Comparison of ENCODE assay signal across 26 mouse cellular contexts in the genomic region with DNA sequence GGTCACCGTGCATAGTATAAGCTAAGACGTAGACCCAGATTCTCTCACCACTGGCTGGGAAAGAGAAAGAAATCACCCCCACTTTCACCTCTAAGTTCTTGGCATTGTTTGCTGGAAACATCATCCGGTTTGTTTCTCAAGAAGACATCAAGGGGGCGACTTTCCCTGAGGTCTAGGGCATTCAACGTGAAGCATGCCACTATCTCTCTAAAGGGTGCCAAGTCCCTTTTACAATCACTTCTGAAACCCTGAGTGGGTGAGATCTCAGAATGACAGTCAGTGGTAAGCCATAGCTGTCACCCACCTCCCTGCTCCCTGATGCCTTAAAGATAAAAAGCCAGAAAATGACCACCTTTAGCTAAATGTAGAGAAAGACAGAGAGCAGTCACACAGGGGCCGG. TPM values are rescaled to one million over a fixed set of nuclear protein-coding genes. Genes with fewer than 3 reads are reported as not detected.
A peak's percentile ranks its signal among the peaks of the same experiment; 100 is the strongest.
DNase-seq lines count a peak whose midpoint lies in the region; ATAC-seq lines count a peak whose summit lies in the region.
"Had no signal": no experiment of that assay in that cellular context is flagged by ENCODE, and none has a peak within 500 bp of the region (broad histone marks: within the 10 kb centered on the region; RNA-seq: fewer than 3 reads in every experiment).

No protein-coding gene starts in this region.

- H3K79me2 ChIP-seq in macrophage (ENCODE audit: inconsistent target) = no peaks in the 10 kb centered on the region

- WGBS in macrophage (ENCODE audit: missing documents) = 87% methylated on average over 6 of the region's 6 CpGs
- 81% methylated on average over 6 of the region's 6 CpGs for WGBS in neural tube, embryonic 15.5 days

- no peaks in the 10 kb centered on the region for H3K27me3 ChIP-seq in megakaryocyte, embryonic 14.5 days (replicated peaks)
- no peaks in the 10 kb centered on the region for H3K27me3 ChIP-seq in neural tube, embryonic 15.5 days (replicated peaks)
- H3K27me3 ChIP-seq: embryonic facial prominence, embryonic 12.5 days; embryonic facial prominence, embryonic 15.5 days; forebrain, embryonic 15.5 days; heart, embryonic 15.5 days had no signal

- peak; percentile 22 for DNase-seq in T-cell, adult 2 months (ENCODE audit: low spot score)
- no peak for DNase-seq in thymus, adult 18-20 months
- DNase-seq: adrenal gland, adult 2 months; adrenal gland, postnatal 14 days; cerebellum, adult 18-20 months; cerebellum, adult 9-10 months; cerebellum, postnatal 25 days; gastrocnemius, postnatal 25 days; heart, postnatal 10 days; heart, postnatal 36 days had no signal

- peaks cover 83% of the 10 kb centered on the region for H3K36me3 ChIP-seq in megakaryocyte, embryonic 14.5 days (replicated peaks; ENCODE audit: low read length)
- no peaks in the 10 kb centered on the region for H3K36me3 ChIP-seq in macrophage (ENCODE audit: inconsistent target)
- H3K36me3 ChIP-seq in neural tube, embryonic 15.5 days = no peaks in the 10 kb centered on the region
- H3K36me3 ChIP-seq: embryonic facial prominence, embryonic 12.5 days; embryonic facial prominence, embryonic 15.5 days; forebrain, embryonic 15.5 days; G1E; heart, embryonic 12.5 days; heart, embryonic 15.5 days had no signal

- peaks cover 84% of the 10 kb centered on the region for H3K4me1 ChIP-seq in megakaryocyte, embryonic 14.5 days
- no peaks in the 10 kb centered on the region; the same call in 1 of the 2 replicates for H3K4me1 ChIP-seq in neural tube, embryonic 15.5 days
- H3K4me1 ChIP-seq: embryonic facial prominence, embryonic 12.5 days; embryonic facial prominence, embryonic 15.5 days; forebrain, embryonic 15.5 days; heart, embryonic 15.5 days had no signal

- no peaks in the 10 kb centered on the region for H3K9me3 ChIP-seq in megakaryocyte, embryonic 14.5 days
- H3K9me3 ChIP-seq in neural tube, embryonic 15.5 days (replicated peaks) = no peaks in the 10 kb centered on the region
- H3K9me3 ChIP-seq: embryonic facial prominence, embryonic 12.5 days; embryonic facial prominence, embryonic 15.5 days; forebrain, embryonic 15.5 days; G1E; heart, embryonic 12.5 days; heart, embryonic 15.5 days had no signal

- H3K9ac ChIP-seq in neural tube, embryonic 15.5 days (replicated peaks) = no peak overlapping the region
- H3K9ac ChIP-seq: embryonic facial prominence, embryonic 12.5 days; embryonic facial prominence, embryonic 15.5 days; forebrain, embryonic 15.5 days; heart, embryonic 12.5 days; heart, embryonic 15.5 days; hindbrain, embryonic 14.5 days had no signal

- no peak for ATAC-seq in megakaryocyte, adult 5-6 weeks (ENCODE audit: poor library complexity, severe bottlenecking)
- no peak for ATAC-seq in neural tube, embryonic 15.5 days (ENCODE audit: low FRiP score)
- no peak for ATAC-seq in cerebellum, adult (ENCODE audit: insufficient number of reproducible peaks, low FRiP score, low TSS enrichment)
- ATAC-seq: forebrain, embryonic 15.5 days; hindbrain, postnatal 0 days; Patski had no signal

- peak overlapping the region; percentile 16 for H3K4me3 ChIP-seq in megakaryocyte, embryonic 14.5 days (replicated peaks)
- H3K4me3 ChIP-seq in macrophage (ENCODE audit: inconsistent target) = no peak overlapping the region
- H3K4me3 ChIP-seq in neural tube, embryonic 15.5 days (replicated peaks) = no peak overlapping the region
- H3K4me3 ChIP-seq: embryonic facial prominence, embryonic 12.5 days; embryonic facial prominence, embryonic 15.5 days; forebrain, embryonic 15.5 days; heart, embryonic 12.5 days; heart, embryonic 15.5 days had no signal

- H3K27ac ChIP-seq in macrophage = peak overlapping the region; percentile 76; the same call in 1 of the 2 replicates
- no peak overlapping the region for H3K27ac ChIP-seq in neural tube, embryonic 15.5 days (replicated peaks)
- H3K27ac ChIP-seq: embryonic facial prominence, embryonic 12.5 days; embryonic facial prominence, embryonic 15.5 days; forebrain, embryonic 15.5 days; heart, embryonic 15.5 days; hindbrain, embryonic 14.5 days; hindbrain, postnatal 0 days had no signal

- H3K4me2 ChIP-seq in neural tube, embryonic 15.5 days = no peak overlapping the region
- H3K4me2 ChIP-seq: embryonic facial prominence, embryonic 12.5 days; embryonic facial prominence, embryonic 15.5 days; forebrain, embryonic 15.5 days; heart, embryonic 12.5 days; heart, embryonic 15.5 days; hindbrain, embryonic 14.5 days had no signal

RNA-seq across cellular contexts. Expression of a gene that starts 15.0 kb away (rescaled TPM):
- polyA plus RNA-seq in megakaryocyte, embryonic 14.5 days (2012; ENCODE audit: insufficient read depth, low replicate concordance) = 2.2 and 15.1 TPM in 2 replicates
- 40.5 and 46.2 TPM in 2 replicates for total RNA-seq in megakaryocyte, adult 5-6 weeks (2015)
- 29.2 and 38.5 TPM in 2 replicates for total RNA-seq in megakaryocyte, adult 5-6 weeks (2017)
- 1 to 10 TPM in 2 of 26 experiments, under 1 TPM in 18, not detected in 6; 0.07 to 1.5 (median 0.27) TPM for total RNA-seq in macrophage (2018; cell fraction: chromatin; rRNA removed)
- total RNA-seq in macrophage (2018; cell fraction: cytosol; rRNA removed) = under 1 TPM; 0.03 to 0.49 (median 0.17) TPM
- 1 to 10 TPM in 2 of 26 experiments, under 1 TPM in 23, not detected in 1; 0.10 to 1.0 (median 0.38) TPM for total RNA-seq in macrophage (2018; cell fraction: nucleus; rRNA removed)
- polyA plus RNA-seq in macrophage (2018) = 0.12 to 0.55 TPM (median 0.23 TPM) in 3 replicates
- 0.10 and 0.26 TPM in 2 replicates for polyA plus RNA-seq in neural tube, embryonic 15.5 days (2015; fragmentation: Nextera tagmentation; extraction: Ambion mirVana)

RNA-seq across cellular contexts. Expression of a gene that starts 21.6 kb away (rescaled TPM):
- polyA plus RNA-seq in megakaryocyte, embryonic 14.5 days (2012; ENCODE audit: insufficient read depth, low replicate concordance) = 197 and 302 TPM in 2 replicates
- total RNA-seq in megakaryocyte, adult 5-6 weeks (2015) = 1.4 and 2.0 TPM in 2 replicates
- total RNA-seq in megakaryocyte, adult 5-6 weeks (2017) = 1.3 and 2.0 TPM in 2 replicates
- 10 to 100 TPM in 1 of 26 experiments, 1 to 10 TPM in 4, under 1 TPM in 4, not detected in 17; 0.25 to 10.2 (median 1.3) TPM for total RNA-seq in macrophage (2018; cell fraction: chromatin; rRNA removed)
- 1 to 10 TPM in 1 of 26 experiments, under 1 TPM in 24, not detected in 1; 0.03 to 3.7 (median 0.18) TPM for total RNA-seq in macrophage (2018; cell fraction: cytosol; rRNA removed)
- total RNA-seq in macrophage (2018; cell fraction: nucleus; rRNA removed) = 1 to 10 TPM in 7 of 26 experiments, under 1 TPM in 14, not detected in 5; 0.15 to 8.5 (median 0.40) TPM
- polyA plus RNA-seq in macrophage (2018) = 0.11 to 0.69 TPM (median 0.25 TPM) in 3 replicates
- polyA plus RNA-seq in neural tube, embryonic 15.5 days (2015; fragmentation: Nextera tagmentation; extraction: Ambion mirVana) = 0.22 TPM in 1 of 2 replicates, not detected in the other
- total RNA-seq: hindbrain, postnatal 0 days had no signal
- polyA plus RNA-seq: brain, embryonic 14.5 days; embryonic facial prominence, embryonic 12.5 days; forebrain, embryonic 11.5 days; forebrain, embryonic 15.5 days; G1E; heart, embryonic 12.5 days; hindbrain, embryonic 14.5 days had no signal

Comparison
In these comparisons a context has a peak if more than half of its experiments do, and no peak if none do; other contexts are left out.
1. RNA of a gene that starts 21.6 kb away (polyA plus RNA-seq): 197 to 302 TPM in megakaryocyte, embryonic 14.5 days; 0.11 to 0.69 TPM in macrophage and 0.22 TPM in neural tube, embryonic 15.5 days; every median in the first group is over 100 times any median in the second.